Mouse (Mus musculus) midbrain, embryonic 10.5 days (tissue): ENCODE measurements around the gene Nptx1. TPM values are rescaled to one million over a fixed set of nuclear protein-coding genes. Genes with fewer than 3 reads are reported as not detected.

Experiments
- DNase-seq: peaks from one replicate; pipeline ENCODE4 v3.0.0-alpha.2; 2017; ENCODE audit warnings: low spot score
- H3K27ac ChIP-seq: fragments of 300-500 bp; sonication (generic); replicated peaks from 2 replicates; pipeline ENCODE4 v1.5.1; 2016; ENCODE audit warnings: mild to moderate bottlenecking
- H3K27me3 ChIP-seq: fragments of 300-500 bp; sonication (generic); 2 replicates; pipeline ENCODE4 v1.6.1; 2016; ENCODE audit warnings: low read depth, mild to moderate bottlenecking; ENCODE audit not compliant: poor library complexity, severe bottlenecking
- H3K36me3 ChIP-seq: fragments of 300-500 bp; sonication (generic); 2 replicates; pipeline ENCODE4 v1.6.1; 2016; ENCODE audit warnings: mild to moderate bottlenecking, moderate library complexity
- H3K4me1 ChIP-seq: fragments of 300-500 bp; sonication (generic); 2 replicates; pipeline ENCODE4 v1.6.1; 2016
- H3K4me3 ChIP-seq: fragments of 300-500 bp; sonication (generic); 2 replicates; pipeline ENCODE4 v1.5.1; 2016; ENCODE audit warnings: mild to moderate bottlenecking, moderate library complexity
- H3K9me3 ChIP-seq: fragments of 300-500 bp; sonication (generic); replicated peaks from 2 replicates; pipeline ENCODE4 v1.6.1; 2016; ENCODE audit warnings: mild to moderate bottlenecking
- WGBS: fragments of 180-500 bp; shearing (Covaris S2); methylation state at CpG from one replicate; pipeline ENCODE4 v1.1.7; 2016; 5-methylcytosine and 5-hydroxymethylcytosine counted together
- polyA plus RNA-seq: library from polyadenylated mRNA; unstranded; fragments of >200 nt; fragmentation: Nextera tagmentation; extraction: Ambion mirVana; gene quantifications from 2 replicates; pipeline ENCODE4 v1.2.1, GENCODE M21; 2016

The Nptx1 gene
- polyA plus RNA-seq, 1 experiment from 2014 or later = 1.1 TPM

DNA sequence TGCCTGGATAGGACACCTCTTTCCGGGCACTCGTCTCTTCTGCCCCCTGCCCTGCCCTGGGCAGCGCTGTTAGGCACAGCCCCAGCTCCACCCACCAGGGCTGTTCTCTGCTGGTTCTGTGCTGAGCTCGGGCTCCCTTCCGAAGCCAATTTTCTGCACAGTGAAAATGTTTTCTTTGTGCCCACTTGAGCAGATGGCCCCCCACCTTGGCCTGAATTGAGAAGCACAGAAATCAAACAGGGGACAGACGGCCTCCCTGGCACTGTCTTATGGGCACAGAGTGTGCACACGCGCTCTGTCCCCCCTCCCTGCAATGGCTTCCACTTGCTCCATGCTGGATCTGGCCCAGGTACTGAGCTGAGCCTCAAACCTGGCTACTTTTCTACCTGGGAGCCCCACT, 15.1 kb downstream of the Nptx1 start:
- Histone ChIP-seq H3K36me3 (no peaks in the 10 kb centered on the region), H3K27me3 (0 out of 2 replicates have a peak, but pooled peaks cover 7% of the 10 kb centered on the region), H3K27ac (no peak overlapping the region), H3K9me3 (no peaks in the 10 kb centered on the region), H3K4me3 (no peak overlapping the region), H3K4me1 (no peaks in the 10 kb centered on the region)
- 83% methylated on average over 8 of the region's 8 CpGs for WGBS
- no peak for DNase-seq

DNA sequence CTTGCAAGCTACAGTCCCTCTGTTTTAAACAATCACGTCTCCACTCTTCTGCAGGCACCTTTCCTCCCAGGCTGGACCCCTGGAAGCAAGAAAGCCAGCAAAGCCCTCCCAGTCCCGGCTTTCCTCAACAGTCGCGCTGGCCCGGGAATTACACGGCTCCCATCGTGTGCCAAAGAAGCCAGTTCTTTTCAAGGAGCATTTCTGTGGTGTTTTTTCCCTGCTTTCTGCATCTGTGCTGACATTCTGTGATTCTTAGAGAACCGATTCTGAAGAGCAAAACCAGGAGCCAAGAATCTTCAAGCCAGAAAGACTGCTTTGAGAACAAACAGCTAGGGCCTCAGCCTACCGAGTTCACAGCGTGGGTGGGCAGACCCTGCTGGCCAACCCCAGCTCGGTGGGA, 18.6 kb downstream of the Nptx1 start:
- no peaks in the 10 kb centered on the region for H3K36me3 ChIP-seq
- no peak overlapping the region for H3K4me3 ChIP-seq
- no peak overlapping the region for H3K27ac ChIP-seq
- WGBS = 71% methylated on average over 11 of the region's 11 CpGs
- H3K27me3 ChIP-seq = 0 out of 2 replicates have a peak, but pooled peaks cover 7% of the 10 kb centered on the region
- H3K9me3 ChIP-seq = no peaks in the 10 kb centered on the region
- peaks cover 5% of the 10 kb centered on the region for H3K4me1 ChIP-seq
- DNase-seq = no peak

DNA sequence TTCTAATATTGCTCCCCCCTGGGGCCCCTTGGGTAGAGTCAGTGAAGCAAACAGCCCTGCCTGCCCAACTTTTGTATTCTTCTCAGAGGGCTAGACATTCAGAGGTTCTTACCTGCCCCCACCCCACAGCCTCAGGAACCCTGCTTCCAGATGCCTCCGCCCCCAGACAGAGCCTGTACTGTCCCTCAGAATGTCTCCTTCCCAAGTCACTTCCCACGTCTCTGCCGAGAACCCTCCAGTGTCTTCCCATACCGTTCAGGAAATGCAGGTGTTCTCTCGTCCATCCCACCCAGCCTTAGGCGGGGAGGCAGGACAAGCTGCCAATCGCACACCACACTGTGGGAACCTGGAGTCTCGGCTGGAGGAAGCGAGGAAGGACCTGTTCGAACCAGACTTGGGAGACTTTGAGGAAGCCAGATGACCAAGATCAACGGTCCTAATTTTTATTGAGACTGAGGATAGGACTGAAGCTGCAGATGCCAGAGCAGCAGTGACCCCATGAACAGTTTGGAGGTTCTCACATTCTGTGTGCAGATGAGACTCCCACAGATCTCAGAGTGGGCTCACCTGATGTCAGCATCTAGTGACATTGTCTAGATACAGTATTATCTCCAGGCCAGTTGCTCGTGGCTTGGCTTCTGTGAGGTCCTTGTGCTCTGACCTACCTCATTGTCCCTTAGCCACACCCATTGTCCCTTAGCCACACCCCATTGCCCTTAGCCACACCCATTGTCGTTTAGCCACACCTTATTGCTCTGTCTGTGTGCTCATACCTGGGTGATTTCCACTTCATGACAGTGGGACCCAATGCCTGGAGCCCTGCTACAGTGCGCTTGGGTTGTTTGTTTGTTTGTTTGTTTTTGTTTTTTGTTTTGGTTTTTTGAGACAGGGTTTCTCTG, 21.2 kb downstream of the Nptx1 start:
- WGBS = 87% methylated on average over 14 of the region's 14 CpGs
- DNase-seq = no peak
- Histone ChIP-seq H3K4me1 (peaks cover 5% of the 10 kb centered on the region), H3K36me3 (no peaks in the 10 kb centered on the region), H3K27me3 (no peaks in the 10 kb centered on the region), H3K27ac (no peak overlapping the region), H3K4me3 (no peak overlapping the region), H3K9me3 (no peaks in the 10 kb centered on the region)

DNA sequence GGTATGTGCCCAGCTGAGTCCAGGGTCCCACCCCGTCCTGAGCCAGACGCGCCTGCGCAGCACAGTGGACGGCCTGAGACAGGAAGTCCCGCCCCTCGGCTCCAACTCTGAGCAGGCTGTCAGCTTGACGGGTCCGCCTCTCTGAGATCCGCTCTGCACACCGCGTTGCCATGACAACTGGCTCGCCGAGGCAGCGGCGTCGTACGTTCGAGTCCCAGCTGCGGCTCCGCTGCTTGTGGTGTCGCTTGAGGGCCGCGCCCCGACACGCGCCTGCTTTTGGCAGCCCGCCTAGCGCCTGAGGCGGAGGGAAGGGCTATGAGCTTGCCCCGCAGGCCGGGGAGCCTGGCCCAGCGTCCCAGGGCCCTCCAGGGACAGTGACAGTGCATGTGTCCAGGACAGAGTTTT, 23.0 kb downstream of the Nptx1 start:
- H3K9me3 ChIP-seq = no peaks in the 10 kb centered on the region

DNA sequence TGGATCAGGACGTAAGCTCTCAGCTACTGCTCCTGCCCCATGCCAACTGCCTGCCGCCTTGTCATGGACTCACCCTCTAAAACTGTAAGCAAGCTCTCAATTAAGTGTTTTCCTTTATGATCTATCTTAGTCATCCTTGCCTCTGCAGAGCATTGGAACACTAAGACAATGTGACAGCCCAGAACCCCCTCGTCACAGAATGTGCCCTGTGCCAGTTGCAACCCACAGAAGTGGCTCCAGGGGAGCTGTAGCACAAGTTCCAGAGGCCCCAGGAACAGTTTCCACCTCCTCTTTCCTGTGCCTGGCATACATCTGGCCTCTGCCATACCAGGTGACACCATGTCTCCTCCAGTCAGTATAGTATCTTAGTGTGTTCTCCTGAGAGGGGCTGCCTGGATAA, 24.2 kb downstream of the Nptx1 start:
- 92% methylated on average over 3 of the region's 3 CpGs for WGBS
- no peak for DNase-seq
- no peak overlapping the region for H3K4me3 ChIP-seq

More for the DNA sequence above, 23.0 kb downstream of the Nptx1 start:
- H3K4me3 ChIP-seq = peak overlapping the region; percentile 53
- H3K27ac ChIP-seq = peak overlapping the region; percentile 84
- WGBS = 1% methylated on average over 33 of the region's 33 CpGs
- DNase-seq = peak; percentile 94
- H3K4me1 ChIP-seq = peaks cover 5% of the 10 kb centered on the region
- H3K36me3 ChIP-seq = no peaks in the 10 kb centered on the region
- no peaks in the 10 kb centered on the region for H3K27me3 ChIP-seq

DNA sequence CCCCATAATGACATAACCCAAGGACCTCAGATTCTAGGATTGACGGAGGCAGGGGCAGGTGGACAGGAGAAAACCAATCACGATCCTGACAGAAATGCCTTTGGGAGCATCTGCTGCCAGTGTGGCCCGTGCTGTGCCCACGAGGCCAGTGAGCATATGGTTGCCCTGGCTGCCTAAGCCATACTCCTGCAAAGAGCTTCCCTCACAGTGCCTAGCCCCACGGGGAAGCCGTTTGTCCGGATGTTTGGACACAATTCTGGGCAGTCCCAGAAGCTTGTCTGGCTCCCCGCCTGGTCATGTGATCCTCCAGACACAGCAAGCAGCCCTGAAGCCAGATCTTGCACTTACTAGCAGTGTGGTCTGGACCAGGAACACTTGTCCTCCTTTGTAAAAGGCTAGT, 24.8 kb downstream of the Nptx1 start:
- H3K27me3 ChIP-seq = peaks cover 4% of the 10 kb centered on the region; the same call in 1 of the 2 replicates
- H3K27ac ChIP-seq = no peak overlapping the region
- peaks cover 5% of the 10 kb centered on the region for H3K4me1 ChIP-seq
- H3K4me3 ChIP-seq = no peak overlapping the region
- H3K9me3 ChIP-seq = no peaks in the 10 kb centered on the region
- H3K36me3 ChIP-seq = no peaks in the 10 kb centered on the region
- WGBS = 89% methylated on average over 8 of the region's 8 CpGs
- DNase-seq = no peak

More for the DNA sequence above, 24.2 kb downstream of the Nptx1 start:
- H3K27me3 ChIP-seq = no peaks in the 10 kb centered on the region
- H3K36me3 ChIP-seq = no peaks in the 10 kb centered on the region
- no peak overlapping the region for H3K27ac ChIP-seq
- H3K4me1 ChIP-seq = peaks cover 5% of the 10 kb centered on the region
- H3K9me3 ChIP-seq = no peaks in the 10 kb centered on the region

DNA sequence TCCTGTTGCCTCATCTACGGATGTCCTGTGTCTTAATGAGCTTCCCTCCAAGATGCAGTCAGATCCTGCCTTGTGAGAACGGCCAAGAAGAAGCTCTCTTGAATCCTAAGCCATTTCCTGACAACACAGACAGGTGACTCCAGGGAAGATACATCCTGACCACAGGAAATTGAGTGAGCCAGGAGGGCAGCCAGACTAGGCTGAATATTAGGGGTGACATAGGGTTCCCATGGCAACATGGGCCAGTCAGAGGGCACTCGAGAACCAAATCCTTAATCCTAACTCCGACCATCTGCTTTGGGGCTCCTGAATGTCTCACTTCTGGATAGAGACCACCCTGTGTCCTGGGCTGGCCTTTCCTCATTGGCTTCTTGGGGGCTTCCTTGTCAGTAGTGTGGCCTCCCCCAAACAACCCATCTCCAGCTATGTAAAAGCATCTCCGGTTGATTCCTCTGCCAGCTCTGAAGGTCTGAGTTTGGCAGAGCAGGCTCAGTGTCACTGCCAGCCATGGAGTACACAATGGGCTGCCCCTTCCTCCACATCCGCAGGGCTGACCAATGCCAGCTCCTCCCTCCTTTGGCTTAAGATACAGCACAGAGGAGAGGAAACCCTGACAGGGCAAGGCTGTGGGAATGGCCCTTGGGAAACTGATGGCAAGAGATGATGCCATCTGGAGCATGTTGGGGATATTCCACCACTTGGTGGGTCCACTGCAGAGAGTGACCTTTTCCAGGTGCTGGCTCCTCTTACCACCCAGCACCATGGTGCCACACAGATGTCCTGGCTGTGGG, 25.4 kb downstream of the Nptx1 start:
- 79% methylated on average over 6 of the region's 6 CpGs for WGBS

DNA sequence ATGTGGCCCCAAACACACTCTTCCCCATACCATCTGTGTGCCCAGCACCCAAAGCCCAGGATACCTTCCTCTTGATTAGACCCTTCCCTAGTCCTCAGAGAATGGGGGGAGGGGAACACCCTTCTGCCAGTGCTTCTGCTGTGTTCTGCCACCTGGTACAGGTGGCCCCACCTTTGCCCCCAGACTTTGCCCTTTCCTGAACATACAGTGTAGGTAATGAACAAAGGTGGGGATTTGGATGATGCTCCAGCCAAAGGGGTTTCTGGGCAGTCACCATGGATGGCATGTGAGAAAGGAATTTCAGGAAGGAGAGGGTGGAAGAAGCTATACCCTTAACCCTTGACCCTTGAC, 26.9 kb downstream of the Nptx1 start:
- DNase-seq = no peak
- Histone ChIP-seq H3K36me3 (no peaks in the 10 kb centered on the region), H3K27me3 (peaks cover 16% of the 10 kb centered on the region)

More for the DNA sequence above, 25.4 kb downstream of the Nptx1 start:
- H3K4me1 ChIP-seq = peaks cover 7% of the 10 kb centered on the region
- H3K4me3 ChIP-seq = no peak overlapping the region
- DNase-seq = no peak
- no peak overlapping the region for H3K27ac ChIP-seq
- no peaks in the 10 kb centered on the region for H3K36me3 ChIP-seq
- peaks cover 8% of the 10 kb centered on the region; the same call in 1 of the 2 replicates for H3K27me3 ChIP-seq
- H3K9me3 ChIP-seq = no peaks in the 10 kb centered on the region

DNA sequence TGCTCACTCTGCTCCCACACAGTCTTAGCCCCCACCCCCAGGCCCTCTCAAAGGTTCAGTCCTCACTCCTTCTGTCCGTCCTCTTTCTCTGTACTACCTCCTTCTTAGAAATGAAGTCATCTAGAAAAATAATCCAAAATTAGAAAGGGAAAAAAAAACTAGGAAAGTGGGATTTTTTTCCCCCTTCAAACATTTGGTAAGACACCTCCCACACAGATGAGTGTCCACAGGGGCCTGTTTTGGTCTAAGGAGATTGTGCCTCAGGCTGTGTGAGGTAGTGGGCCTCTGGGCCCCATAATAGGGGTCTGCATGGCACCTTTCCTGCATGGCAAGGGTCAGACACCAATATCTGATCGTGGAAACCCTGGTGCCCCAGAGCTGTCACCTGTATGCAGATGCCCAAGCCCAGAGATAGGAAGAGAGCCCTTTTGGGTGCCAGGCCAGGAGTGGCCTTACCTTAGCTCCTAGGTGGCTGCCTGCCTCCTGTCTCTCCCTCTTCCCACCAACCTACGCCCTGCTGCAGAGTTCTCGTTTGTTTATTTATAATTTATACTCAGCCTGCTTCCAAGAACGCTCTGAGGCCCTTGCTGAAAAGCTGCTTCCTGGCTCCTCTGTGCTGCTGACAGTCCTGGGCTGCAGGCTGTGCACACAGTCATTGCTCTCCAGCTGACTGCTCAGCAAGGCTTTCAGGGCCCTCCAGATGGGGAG, 27.4 kb downstream of the Nptx1 start:
- Histone ChIP-seq H3K27me3 (peaks cover 21% of the 10 kb centered on the region), H3K4me3 (no peak overlapping the region), H3K27ac (no peak overlapping the region), H3K9me3 (no peaks in the 10 kb centered on the region), H3K4me1 (peaks cover 27% of the 10 kb centered on the region), H3K36me3 (no peaks in the 10 kb centered on the region)
- DNase-seq = no peak
- 84% methylated on average over 5 of the region's 5 CpGs for WGBS

More for the DNA sequence above, 26.9 kb downstream of the Nptx1 start:
- no peaks in the 10 kb centered on the region for H3K9me3 ChIP-seq
- H3K4me3 ChIP-seq = no peak overlapping the region
- peaks cover 22% of the 10 kb centered on the region for H3K4me1 ChIP-seq
- H3K27ac ChIP-seq = no peak overlapping the region

DNA sequence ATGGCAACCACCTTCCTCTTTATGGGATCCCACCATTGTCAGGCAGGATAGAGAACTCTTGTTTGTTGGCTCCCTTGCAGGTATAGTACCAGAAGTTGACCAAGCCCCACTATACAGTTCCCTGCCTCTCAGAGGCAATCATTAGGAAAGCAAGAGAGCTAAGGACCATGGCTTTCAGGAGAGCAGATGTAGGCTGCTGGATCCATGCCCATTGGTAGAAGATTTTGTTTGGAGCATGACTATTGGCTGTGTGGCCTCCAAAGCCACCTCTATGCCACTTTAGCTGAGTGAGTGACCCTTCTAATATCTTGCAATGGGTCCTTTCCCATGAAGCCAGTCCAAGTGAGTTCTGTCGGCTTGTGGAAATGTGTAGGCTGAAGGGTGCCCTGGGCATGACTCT, 28.2 kb downstream of the Nptx1 start:
- Histone ChIP-seq H3K9me3 (no peaks in the 10 kb centered on the region), H3K27ac (no peak overlapping the region), H3K27me3 (peaks cover 26% of the 10 kb centered on the region), H3K4me1 (peaks cover 30% of the 10 kb centered on the region), H3K36me3 (no peaks in the 10 kb centered on the region), H3K4me3 (no peak overlapping the region)
- WGBS = 90% methylated on average over 1 of the region's 1 CpGs
- no peak for DNase-seq

DNA sequence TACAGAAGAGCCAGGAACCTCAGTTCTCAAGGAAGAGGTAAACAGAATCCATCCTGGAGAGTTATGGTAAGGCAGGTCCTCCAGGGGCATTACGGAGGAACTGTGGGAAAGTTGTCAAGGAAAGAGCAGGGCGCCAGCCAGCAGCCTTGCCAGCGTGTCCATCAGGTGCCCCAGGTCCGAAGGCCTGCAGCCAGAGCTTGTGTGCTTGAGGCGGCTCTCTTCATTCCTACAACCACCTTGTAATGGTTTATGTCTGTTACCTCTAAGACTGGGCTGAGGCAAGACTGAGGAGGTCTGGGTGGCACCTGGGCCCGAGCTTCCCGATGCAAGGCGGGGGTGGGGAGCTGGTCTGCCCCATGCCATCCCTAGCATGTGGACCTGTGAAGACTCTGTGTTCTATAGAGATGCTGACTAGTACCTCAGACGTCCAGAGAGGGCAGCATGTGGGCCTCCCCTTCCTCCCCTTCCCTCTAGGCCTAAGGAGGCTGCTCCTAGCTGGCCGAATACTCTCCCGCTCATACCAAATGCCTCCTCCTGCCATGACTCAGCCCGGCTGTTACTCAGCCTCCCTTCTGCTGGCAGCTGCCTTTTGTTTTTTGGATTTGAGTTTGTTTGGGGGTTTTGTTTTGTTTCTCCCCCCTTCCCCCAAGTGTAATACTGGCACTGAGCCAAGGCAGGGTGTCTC, 30.7 kb downstream of the Nptx1 start:
- peaks cover 37% of the 10 kb centered on the region for H3K27me3 ChIP-seq
- H3K4me3 ChIP-seq = no peak overlapping the region
- peak; percentile 22 for DNase-seq
- no peaks in the 10 kb centered on the region for H3K36me3 ChIP-seq
- WGBS = 68% methylated on average over 12 of the region's 12 CpGs
- H3K27ac ChIP-seq = peak overlapping the region; percentile 85; the same call in 1 of the 2 replicates
- peaks cover 44% of the 10 kb centered on the region for H3K4me1 ChIP-seq
- H3K9me3 ChIP-seq = no peaks in the 10 kb centered on the region
